ENCODE assay signal across 10 mouse cellular contexts in the genomic region with DNA sequence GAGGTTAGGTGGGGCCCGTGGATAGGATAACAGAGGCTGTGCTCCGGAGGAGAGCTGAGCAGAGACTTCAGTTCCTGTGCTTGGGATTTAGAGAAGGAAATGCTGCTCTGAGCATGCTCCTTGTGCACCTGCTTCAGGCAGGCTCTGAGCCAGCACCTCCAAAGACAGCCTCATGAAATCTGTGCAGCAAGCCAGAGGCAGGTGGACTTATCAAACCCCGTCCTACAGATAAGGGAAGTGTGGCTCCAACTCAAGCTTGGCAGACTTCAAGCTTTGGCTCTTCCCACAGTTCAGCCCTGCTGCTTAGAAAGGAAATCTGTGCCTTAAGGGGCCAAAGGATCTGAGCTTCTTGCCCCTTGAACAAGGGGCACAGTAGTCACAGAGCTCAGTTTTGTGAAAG. TPM values are rescaled to one million over a fixed set of nuclear protein-coding genes. Genes with fewer than 3 reads are reported as not detected.
DNase-seq lines count a peak whose midpoint lies in the region; ATAC-seq and TF ChIP-seq lines count a peak whose summit lies in the region.
"Had no signal": no experiment of that assay in that cellular context is flagged by ENCODE, and none has a peak within 500 bp of the region (broad histone marks: within the 10 kb centered on the region; RNA-seq: fewer than 3 reads in every experiment).

No protein-coding gene starts in this region.

- H3K36me3 ChIP-seq in megakaryocyte, embryonic 14.5 days (replicated peaks; ENCODE audit: low read length), result peaks cover 42% of the 10 kb centered on the region
- no peaks in the 10 kb centered on the region for H3K36me3 ChIP-seq in hindbrain, postnatal 0 days (ENCODE audit: insufficient read depth, low read length)
- no peaks in the 10 kb centered on the region; the same call in 1 of the 2 replicates for H3K36me3 ChIP-seq in stomach, embryonic 15.5 days

- H3K4me3 ChIP-seq in megakaryocyte, embryonic 14.5 days (replicated peaks), result peak overlapping the region; percentile 44
- no peak overlapping the region for H3K4me3 ChIP-seq in hindbrain, postnatal 0 days (ENCODE audit: low read length)
- no peak overlapping the region for H3K4me3 ChIP-seq in stomach, embryonic 15.5 days (replicated peaks)

- no peak for ATAC-seq in cerebellum, adult (ENCODE audit: insufficient number of reproducible peaks, low FRiP score, low TSS enrichment)
- ATAC-seq in megakaryocyte, adult 5-6 weeks (ENCODE audit: poor library complexity, severe bottlenecking), result no peak
- ATAC-seq in hindbrain, postnatal 0 days, result no peak
- ATAC-seq in stomach, embryonic 15.5 days (ENCODE audit: insufficient read depth, low FRiP score, low read depth), result no peak
- no peak for ATAC-seq in erythroid progenitor cell, adult 5-6 weeks (replicated peaks; ENCODE audit: low FRiP score, poor library complexity, severe bottlenecking)

- peaks cover 94% of the 10 kb centered on the region for H3K4me1 ChIP-seq in megakaryocyte, embryonic 14.5 days
- peaks cover 45% of the 10 kb centered on the region for H3K4me1 ChIP-seq in hindbrain, postnatal 0 days (ENCODE audit: insufficient read depth, low read length)
- peaks cover 59% of the 10 kb centered on the region for H3K4me1 ChIP-seq in stomach, embryonic 15.5 days

- H3K9me3 ChIP-seq in megakaryocyte, embryonic 14.5 days, result no peaks in the 10 kb centered on the region
- H3K9me3 ChIP-seq in hindbrain, postnatal 0 days (ENCODE audit: low read length), result no peaks in the 10 kb centered on the region
- H3K9me3 ChIP-seq in stomach, embryonic 15.5 days, result no peaks in the 10 kb centered on the region

- no peaks in the 10 kb centered on the region for H3K27me3 ChIP-seq in megakaryocyte, embryonic 14.5 days (replicated peaks)
- no peaks in the 10 kb centered on the region for H3K27me3 ChIP-seq in hindbrain, postnatal 0 days (ENCODE audit: insufficient read depth, low read length)
- no peaks in the 10 kb centered on the region for H3K27me3 ChIP-seq in stomach, embryonic 15.5 days (replicated peaks)

- peak overlapping the region; percentile 58; the same call in 1 of the 2 replicates for H3K27ac ChIP-seq in hindbrain, postnatal 0 days
- H3K27ac ChIP-seq in stomach, embryonic 15.5 days, result peak overlapping the region; percentile 67

- 0 out of 2 replicates have a peak overlapping the region, but pooled peaks have one; percentile 35 for H3K9ac ChIP-seq in hindbrain, postnatal 0 days (replicated peaks; ENCODE audit: low read length)
- H3K9ac ChIP-seq in stomach, embryonic 15.5 days, result no peak overlapping the region

- 0 out of 2 replicates have a peak overlapping the region, but pooled peaks have one; percentile 17 for H3K4me2 ChIP-seq in hindbrain, postnatal 0 days (ENCODE audit: low read depth, low read length)
- H3K4me2 ChIP-seq in stomach, embryonic 15.5 days, result peak overlapping the region; percentile 23; the same call in 1 of the 2 replicates

- TF ChIP-seq CTCF in hindbrain, postnatal 0 days (IDR thresholded peaks at IDR 0.05; ENCODE audit: low read depth), result no peak

- 46% methylated on average over 3 of the region's 3 CpGs for WGBS in hindbrain, postnatal 0 days
- WGBS in stomach, embryonic 15.5 days, result 36% methylated on average over 3 of the region's 3 CpGs

- peak; percentile 60 to 74 for DNase-seq in cerebellum, adult 18-20 months
- no peak for DNase-seq in hindbrain, postnatal 0 days (ENCODE audit: low spot score)
- DNase-seq in urinary bladder, postnatal 4 days (ENCODE audit: low spot score in 2 of 2), result no peak
- DNase-seq: adrenal gland, adult 2 months; gastrocnemius, postnatal 25 days had no signal

RNA-seq across cellular contexts. Expression of a gene that starts 48.3 kb away (rescaled TPM):
- polyA plus RNA-seq in megakaryocyte, embryonic 14.5 days (2012; ENCODE audit: insufficient read depth, low replicate concordance), result 143 and 182 TPM in 2 replicates
- not detected in 2 replicates for total RNA-seq in megakaryocyte, adult 5-6 weeks (2015)
- total RNA-seq in megakaryocyte, adult 5-6 weeks (2017), result not detected in 2 replicates
- 38.4 and 41.7 TPM in 2 replicates for total RNA-seq in hindbrain, postnatal 0 days (2014; rRNA removed)
- polyA plus RNA-seq in hindbrain, postnatal 0 days (2015; fragmentation: Nextera tagmentation; extraction: Ambion mirVana), result 32.5 and 38.4 TPM in 2 replicates
- 1,258 and 1,308 TPM in 2 replicates for polyA plus RNA-seq in stomach, embryonic 15.5 days (2015; fragmentation: Nextera tagmentation; extraction: Ambion mirVana)
- total RNA-seq in erythroid progenitor cell, adult 5-6 weeks (2015; ENCODE audit: low replicate concordance), result 5.0 and 7.2 TPM in 2 replicates
- 0.45 and 10.7 TPM in 2 replicates for total RNA-seq in erythroid progenitor cell, adult 5-6 weeks (2017; ENCODE audit: low replicate concordance)

Comparison
In these comparisons a context has a peak if more than half of its experiments do, and no peak if none do; other contexts are left out.
1. DNase-seq: peak in cerebellum, adult 18-20 months (2 of 2); none in hindbrain, postnatal 0 days (single experiment) and urinary bladder, postnatal 4 days (0 of 2).